Mouse (Mus musculus): ENCODE measurements around the gene Tctex1d1. TPM values are rescaled to one million over a fixed set of nuclear protein-coding genes. Genes with fewer than 3 reads are reported as not detected.
A peak's percentile ranks its signal among the peaks of the same experiment; 100 is the strongest.

Tctex1d1 gene
- polyA plus RNA-seq, 2 experiments = 0.17 to 0.25 TPM

DNA sequence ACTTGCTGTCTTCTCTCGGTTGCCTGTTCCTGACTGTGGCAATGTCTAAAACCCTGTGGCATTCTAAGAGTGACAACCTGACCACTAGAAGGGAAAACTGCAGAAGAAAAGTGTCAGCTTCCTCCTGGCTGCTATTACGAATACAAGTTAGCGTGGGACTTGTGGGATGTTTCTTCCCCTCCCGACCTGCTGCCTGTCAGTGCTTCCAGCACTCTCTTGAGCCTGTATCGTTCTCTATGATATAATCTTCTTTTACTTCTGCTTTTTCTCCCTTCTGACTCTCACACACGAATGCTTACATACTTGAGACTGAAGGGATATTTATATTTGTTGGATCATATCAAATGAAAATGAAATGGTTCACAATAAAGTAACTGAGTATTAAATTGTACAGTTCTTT is 34.1 kb upstream of the Tctex1d1 start:
- no peaks in the 10 kb centered on the region for H3K27me3 ChIP-seq (ENCODE audit: control insufficient read depth, insufficient read depth, low read length)
- WGBS (ENCODE audit: insufficient replicate concordance) = 10% methylated on average over 6 of the region's 6 CpGs
- DNase-seq (ENCODE audit: low read depth in 3 of 3, low spot score in 3 of 3) (no peak), ATAC-seq (ENCODE audit: insufficient read depth) (no peak)
- no peak overlapping the region for H3K27ac ChIP-seq
- H3K4me3 ChIP-seq (ENCODE audit: insufficient read depth in 1 of 2, low read depth in 2 of 2, low read length in 2 of 2) = no peak overlapping the region
- TF ChIP-seq EP300 (IDR thresholded peaks at IDR 0.05; ENCODE audit: low read depth) (no peak), CTCF (IDR thresholded peaks at IDR 0.05; ENCODE audit: low read depth) (no peak)
- no peaks in the 10 kb centered on the region for H3K36me3 ChIP-seq (replicated peaks; ENCODE audit: control insufficient read depth, insufficient read depth, low read depth)
- H3K4me1 ChIP-seq (replicated peaks; ENCODE audit: control insufficient read depth in 2 of 2, insufficient read depth in 2 of 2, low read length in 1 of 2) = no peaks in the 10 kb centered on the region
- no peaks in the 10 kb centered on the region for H3K9me3 ChIP-seq (ENCODE audit: control insufficient read depth, low read length)
- no peak overlapping the region for H3K9ac ChIP-seq (replicated peaks)
- H3K4me2 ChIP-seq (ENCODE audit: low read depth) = no peak overlapping the region

DNA sequence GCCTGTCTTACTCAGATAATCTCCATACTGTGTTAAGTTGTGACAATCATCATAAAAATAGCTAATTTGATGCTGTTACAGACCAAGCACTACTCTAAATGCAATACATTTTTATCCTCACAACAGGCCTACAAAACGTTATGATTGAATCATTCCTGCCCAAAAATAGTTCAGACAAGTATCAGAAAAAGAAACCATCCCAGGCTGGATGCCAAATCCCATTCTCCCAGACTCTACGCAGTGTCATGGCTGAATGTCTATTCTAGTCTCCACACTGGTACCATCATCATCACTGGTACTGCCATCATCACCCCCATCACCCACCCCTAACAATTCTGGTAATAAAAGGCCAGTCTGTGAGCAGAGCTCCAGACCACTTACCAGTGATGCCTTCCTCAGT is 25.9 kb upstream of the Tctex1d1 start:
- WGBS (ENCODE audit: insufficient replicate concordance) = 49% methylated on average over 2 of the region's 2 CpGs
- TF ChIP-seq CTCF (IDR thresholded peaks at IDR 0.05; ENCODE audit: low read depth) = no peak
- no peak for TF ChIP-seq EP300 (IDR thresholded peaks at IDR 0.05; ENCODE audit: low read depth)
- no peaks in the 10 kb centered on the region for H3K36me3 ChIP-seq (replicated peaks; ENCODE audit: control insufficient read depth, insufficient read depth, low read depth)
- no peak for ATAC-seq (ENCODE audit: insufficient read depth)
- H3K4me1 ChIP-seq (replicated peaks; ENCODE audit: control insufficient read depth in 2 of 2, insufficient read depth in 2 of 2, low read length in 1 of 2) = no peaks in the 10 kb centered on the region
- no peak overlapping the region for H3K9ac ChIP-seq (replicated peaks)
- H3K9me3 ChIP-seq (ENCODE audit: control insufficient read depth, low read length) = no peaks in the 10 kb centered on the region
- H3K27ac ChIP-seq = no peak overlapping the region
- DNase-seq (ENCODE audit: low read depth in 3 of 3, low spot score in 3 of 3) = no peak
- H3K27me3 ChIP-seq (ENCODE audit: control insufficient read depth, insufficient read depth, low read length) = no peaks in the 10 kb centered on the region
- H3K4me2 ChIP-seq (ENCODE audit: low read depth) = no peak overlapping the region
- no peak overlapping the region for H3K4me3 ChIP-seq (ENCODE audit: insufficient read depth in 1 of 2, low read depth in 2 of 2, low read length in 2 of 2)

DNA sequence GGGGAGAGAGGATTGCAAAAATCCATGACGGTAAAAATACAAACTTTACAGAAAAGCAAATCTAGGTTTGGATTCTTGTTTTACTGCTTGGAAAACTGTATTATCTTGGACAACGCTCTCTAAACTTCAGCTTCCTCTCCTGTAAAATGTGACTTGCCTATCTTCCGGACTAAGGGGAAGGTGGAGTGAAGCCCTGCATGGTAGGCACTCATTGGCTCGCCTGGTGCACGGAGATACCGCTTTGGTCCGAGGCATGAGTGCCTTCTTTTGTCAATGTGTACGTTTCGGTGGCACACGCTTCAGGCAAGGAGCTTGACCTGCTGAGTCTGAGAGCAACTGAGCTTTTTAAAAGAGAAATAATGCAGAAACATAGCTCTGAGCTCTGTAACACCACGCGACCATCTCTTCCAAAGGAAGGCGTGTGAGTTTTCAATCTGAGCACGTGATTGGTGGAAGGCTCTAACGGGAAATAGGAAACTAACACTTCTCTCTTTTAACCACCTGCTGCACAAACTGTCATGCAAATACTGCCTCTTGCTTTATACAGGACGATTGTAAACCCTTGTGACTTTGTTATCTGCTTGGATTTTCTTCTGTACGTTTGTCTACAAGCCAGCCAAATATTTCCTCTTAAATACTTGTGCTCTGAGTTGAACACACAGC is 23.0 kb upstream of the Tctex1d1 start:
- no peak for TF ChIP-seq CTCF (IDR thresholded peaks at IDR 0.05; ENCODE audit: low read depth)
- TF ChIP-seq EP300 (IDR thresholded peaks at IDR 0.05; ENCODE audit: low read depth) = no peak
- Histone ChIP-seq H3K9ac (replicated peaks) (no peak overlapping the region), H3K27ac (no peak overlapping the region), H3K4me3 (ENCODE audit: insufficient read depth in 1 of 2, low read depth in 2 of 2, low read length in 2 of 2) (no peak overlapping the region), H3K4me2 (ENCODE audit: low read depth) (no peak overlapping the region), H3K4me1 (replicated peaks; ENCODE audit: control insufficient read depth in 2 of 2, insufficient read depth in 2 of 2, low read length in 1 of 2) (no peaks in the 10 kb centered on the region), H3K36me3 (replicated peaks; ENCODE audit: control insufficient read depth, insufficient read depth, low read depth) (no peaks in the 10 kb centered on the region), H3K27me3 (ENCODE audit: control insufficient read depth, insufficient read depth, low read length) (no peaks in the 10 kb centered on the region), H3K9me3 (ENCODE audit: control insufficient read depth, low read length) (no peaks in the 10 kb centered on the region)
- ATAC-seq (ENCODE audit: insufficient read depth) = no peak
- WGBS (ENCODE audit: insufficient replicate concordance) = 45% methylated on average over 17 of the region's 17 CpGs
- no peak for DNase-seq (ENCODE audit: low read depth in 3 of 3, low spot score in 3 of 3)

DNA sequence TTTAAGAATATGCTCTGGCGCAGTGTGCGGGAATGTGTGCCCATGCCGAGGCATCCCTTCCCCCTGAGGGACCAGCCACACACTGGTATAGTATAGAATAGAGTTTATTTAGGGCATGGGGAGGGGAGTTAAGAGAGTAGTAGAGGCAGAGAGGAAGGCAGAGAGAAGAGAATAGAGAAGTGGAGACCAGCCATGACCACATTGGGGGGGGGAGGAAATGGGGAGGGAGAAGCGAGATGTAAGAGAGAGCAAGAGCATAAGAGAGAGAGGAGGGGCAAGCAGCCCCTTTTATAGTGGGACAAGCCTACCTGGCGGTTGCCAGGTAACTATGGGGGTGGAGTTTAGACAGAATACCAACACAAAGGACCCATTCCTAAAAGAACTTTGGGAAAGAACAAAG is 19.0 kb upstream of the Tctex1d1 start:
- no peak overlapping the region for H3K4me3 ChIP-seq (ENCODE audit: insufficient read depth in 1 of 2, low read depth in 2 of 2, low read length in 2 of 2)
- no peaks in the 10 kb centered on the region for H3K9me3 ChIP-seq (ENCODE audit: control insufficient read depth, low read length)
- no peak overlapping the region for H3K4me2 ChIP-seq (ENCODE audit: low read depth)
- no peak overlapping the region for H3K9ac ChIP-seq (replicated peaks)
- H3K4me1 ChIP-seq (replicated peaks; ENCODE audit: control insufficient read depth in 2 of 2, insufficient read depth in 2 of 2, low read length in 1 of 2) = no peaks in the 10 kb centered on the region
- no peak overlapping the region for H3K27ac ChIP-seq
- TF ChIP-seq CTCF (IDR thresholded peaks at IDR 0.05; ENCODE audit: low read depth) (no peak), EP300 (IDR thresholded peaks at IDR 0.05; ENCODE audit: low read depth) (no peak)
- ATAC-seq (ENCODE audit: insufficient read depth) (no peak), DNase-seq (ENCODE audit: low read depth in 3 of 3, low spot score in 3 of 3) (no peak)
- WGBS (ENCODE audit: insufficient replicate concordance) = 56% methylated on average over 5 of the region's 5 CpGs
- H3K36me3 ChIP-seq (replicated peaks; ENCODE audit: control insufficient read depth, insufficient read depth, low read depth) = no peaks in the 10 kb centered on the region
- no peaks in the 10 kb centered on the region for H3K27me3 ChIP-seq (ENCODE audit: control insufficient read depth, insufficient read depth, low read length)

DNA sequence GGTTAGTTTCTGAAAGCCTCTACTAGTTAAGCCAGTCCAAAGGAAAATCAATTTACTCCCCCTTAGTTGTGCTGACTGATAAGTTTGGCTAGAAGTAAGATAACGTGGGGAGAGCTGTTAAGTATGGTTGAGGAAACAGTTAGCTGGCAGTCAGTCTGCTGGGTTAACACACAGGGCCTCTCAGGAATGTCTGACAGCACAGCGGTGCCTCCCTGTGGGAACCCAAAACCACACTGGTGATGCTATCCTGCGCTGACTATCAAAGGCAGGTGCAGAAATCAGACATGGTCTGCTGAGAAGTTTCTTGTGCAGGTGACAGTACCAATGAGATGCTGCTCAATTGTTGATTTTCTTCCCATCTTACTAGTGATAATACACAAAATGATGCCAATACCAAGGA is 14.2 kb upstream of the Tctex1d1 start:
- Histone ChIP-seq H3K4me2 (ENCODE audit: low read depth) (no peak overlapping the region), H3K4me1 (replicated peaks; ENCODE audit: control insufficient read depth in 2 of 2, insufficient read depth in 2 of 2, low read length in 1 of 2) (no peaks in the 10 kb centered on the region), H3K36me3 (replicated peaks; ENCODE audit: control insufficient read depth, insufficient read depth, low read depth) (no peaks in the 10 kb centered on the region), H3K27ac (no peak overlapping the region), H3K4me3 (ENCODE audit: insufficient read depth in 1 of 2, low read depth in 2 of 2, low read length in 2 of 2) (no peak overlapping the region), H3K27me3 (ENCODE audit: control insufficient read depth, insufficient read depth, low read length) (no peaks in the 10 kb centered on the region), H3K9me3 (ENCODE audit: control insufficient read depth, low read length) (no peaks in the 10 kb centered on the region), H3K9ac (replicated peaks) (no peak overlapping the region)
- ATAC-seq (ENCODE audit: insufficient read depth) (no peak), DNase-seq (ENCODE audit: low read depth in 3 of 3, low spot score in 3 of 3) (no peak)
- TF ChIP-seq EP300 (IDR thresholded peaks at IDR 0.05; ENCODE audit: low read depth) = no peak
- TF ChIP-seq CTCF (IDR thresholded peaks at IDR 0.05; ENCODE audit: low read depth) = 0 out of 2 replicates have a peak, but pooled peaks have one; percentile 12
- WGBS (ENCODE audit: insufficient replicate concordance) = 15% methylated on average over 3 of the region's 3 CpGs

All from liver, embryonic 14.5 days (tissue).